Mouse (Mus musculus) lung, adult 2 months (tissue): ENCODE measurements around the gene Smok2b.
"Not testable (repeated sequence)": the region's sequence is repeated elsewhere in the genome, so short reads cannot be mapped to it uniquely, and the experiment has no call there.

ENCODE experiments used
- CTCF ChIP-seq: fragments of 200-500 bp; IDR thresholded peaks from 2 replicates; pipeline ENCODE4 v1.5.1; 2011; ENCODE audit warnings: mild to moderate bottlenecking, low read length, control low read depth; ENCODE audit not compliant: insufficient read depth
- POLR2A ChIP-seq: fragments of 200-500 bp; IDR thresholded peaks from 2 replicates; pipeline ENCODE4 v1.6.1; 2011; ENCODE audit warnings: low read depth, mild to moderate bottlenecking, control low read depth, low read length, borderline replicate concordance; ENCODE audit errors: extremely low read depth

- TF ChIP-seq CTCF, POLR2A: not testable (repeated sequence)
These were observed 11.0 kb downstream of the Smok2b start for GRCm38 (mm10) chr17:13240807-13241727.
